Mouse (Mus musculus): ENCODE results near the gene Lpcat4. TPM values are rescaled to one million over a fixed set of nuclear protein-coding genes. Genes with fewer than 3 reads are reported as not detected.
A peak's percentile ranks its signal among the peaks of the same experiment; 100 is the strongest.

Gene Lpcat4
- polyA plus RNA-seq, 1 experiment from 2014 or later: 1.7 TPM

- peak overlapping the region; percentile 78; the same call in 1 of the 2 replicates for H3K27ac ChIP-seq (ENCODE audit: low read depth)
- H3K4me1 ChIP-seq (ENCODE audit: insufficient read depth): peaks cover 16% of the 10 kb centered on the region
- TF ChIP-seq CTCF (IDR thresholded peaks at IDR 0.05; ENCODE audit: low read depth): no peak; the same call in 1 of the 2 replicates
- TF ChIP-seq EP300 (IDR thresholded peaks at IDR 0.05; ENCODE audit: low read depth): no peak
- H3K27me3 ChIP-seq (ENCODE audit: insufficient read depth, low read length): peaks cover 5% of the 10 kb centered on the region; the same call in 1 of the 2 replicates
- peak overlapping the region; percentile 76 for H3K9ac ChIP-seq (replicated peaks)
- peak; percentile 37 for DNase-seq
- 2% methylated on average over 24 of the region's 28 CpGs for WGBS (ENCODE audit: insufficient replicate concordance)
- no peak for ATAC-seq
- H3K4me3 ChIP-seq (ENCODE audit: low read depth, low read length): peak overlapping the region; percentile 90
- peak overlapping the region; percentile 98 for H3K4me2 ChIP-seq (ENCODE audit: low read depth, low read length)
- no peaks in the 10 kb centered on the region for H3K9me3 ChIP-seq (ENCODE audit: low read length)
- no peaks in the 10 kb centered on the region for H3K36me3 ChIP-seq (replicated peaks; ENCODE audit: insufficient read depth, low read length)
Observed at GRCm38 (mm10) chr2:112239935-112240721, 860 bp downstream of the Lpcat4 start.

GRCm38 (mm10) chr2:112241787-112242186 is 2.5 kb downstream of the Lpcat4 start:
- no peaks in the 10 kb centered on the region for H3K36me3 ChIP-seq (replicated peaks; ENCODE audit: insufficient read depth, low read length)
- DNase-seq (no peak), ATAC-seq (no peak)
- no peak overlapping the region for H3K4me3 ChIP-seq (ENCODE audit: low read depth, low read length)
- no peak overlapping the region for H3K4me2 ChIP-seq (ENCODE audit: low read depth, low read length)
- TF ChIP-seq EP300 (IDR thresholded peaks at IDR 0.05; ENCODE audit: low read depth): no peak
- TF ChIP-seq CTCF (IDR thresholded peaks at IDR 0.05; ENCODE audit: low read depth): no peak
- peaks cover 5% of the 10 kb centered on the region; the same call in 1 of the 2 replicates for H3K27me3 ChIP-seq (ENCODE audit: insufficient read depth, low read length)
- no peaks in the 10 kb centered on the region for H3K9me3 ChIP-seq (ENCODE audit: low read length)
- H3K27ac ChIP-seq (ENCODE audit: low read depth): no peak overlapping the region
- WGBS (ENCODE audit: insufficient replicate concordance): 85% methylated on average over 14 of the region's 14 CpGs
- H3K4me1 ChIP-seq (ENCODE audit: insufficient read depth): peaks cover 16% of the 10 kb centered on the region
- H3K9ac ChIP-seq (replicated peaks): no peak overlapping the region

GRCm38 (mm10) chr2:112245307-112245706 is 6.0 kb downstream of the Lpcat4 start:
- Histone ChIP-seq H3K36me3 (replicated peaks; ENCODE audit: insufficient read depth, low read length) (no peaks in the 10 kb centered on the region), H3K27me3 (ENCODE audit: insufficient read depth, low read length) (peaks cover 3% of the 10 kb centered on the region; the same call in 1 of the 2 replicates), H3K9ac (replicated peaks) (no peak overlapping the region), H3K27ac (ENCODE audit: low read depth) (no peak overlapping the region), H3K9me3 (ENCODE audit: low read length) (no peaks in the 10 kb centered on the region), H3K4me3 (ENCODE audit: low read depth, low read length) (no peak overlapping the region), H3K4me1 (ENCODE audit: insufficient read depth) (peaks cover 5% of the 10 kb centered on the region), H3K4me2 (ENCODE audit: low read depth, low read length) (no peak overlapping the region)
- ATAC-seq: no peak
- TF ChIP-seq EP300 (IDR thresholded peaks at IDR 0.05; ENCODE audit: low read depth) (no peak), CTCF (IDR thresholded peaks at IDR 0.05; ENCODE audit: low read depth) (no peak)
- DNase-seq: no peak
- 78% methylated on average over 5 of the region's 5 CpGs for WGBS (ENCODE audit: insufficient replicate concordance)

- Histone ChIP-seq H3K4me1 (ENCODE audit: insufficient read depth) (no peaks in the 10 kb centered on the region), H3K36me3 (replicated peaks; ENCODE audit: insufficient read depth, low read length) (no peaks in the 10 kb centered on the region), H3K9me3 (ENCODE audit: low read length) (no peaks in the 10 kb centered on the region), H3K4me3 (ENCODE audit: low read depth, low read length) (no peak overlapping the region), H3K9ac (replicated peaks) (no peak overlapping the region), H3K27me3 (ENCODE audit: insufficient read depth, low read length) (no peaks in the 10 kb centered on the region), H3K4me2 (ENCODE audit: low read depth, low read length) (no peak overlapping the region), H3K27ac (ENCODE audit: low read depth) (no peak overlapping the region)
- no peak for ATAC-seq
- TF ChIP-seq CTCF (IDR thresholded peaks at IDR 0.05; ENCODE audit: low read depth) (no peak), EP300 (IDR thresholded peaks at IDR 0.05; ENCODE audit: low read depth) (no peak)
- no peak for DNase-seq
- 81% methylated on average over 6 of the region's 6 CpGs for WGBS (ENCODE audit: insufficient replicate concordance)
Observed at GRCm38 (mm10) chr2:112246193-112246592, 6.9 kb downstream of the Lpcat4 start.

GRCm38 (mm10) chr2:112247323-112247722 is 8.1 kb downstream of the Lpcat4 start:
- TF ChIP-seq EP300 (IDR thresholded peaks at IDR 0.05; ENCODE audit: low read depth) (no peak), CTCF (IDR thresholded peaks at IDR 0.05; ENCODE audit: low read depth) (no peak)
- no peak for DNase-seq
- 48% methylated on average over 10 of the region's 10 CpGs for WGBS (ENCODE audit: insufficient replicate concordance)

GRCm38 (mm10) chr2:112249780-112250453 is 10.6 kb downstream of the Lpcat4 start:
- WGBS (ENCODE audit: insufficient replicate concordance): 73% methylated on average over 10 of the region's 10 CpGs

More at GRCm38 (mm10) chr2:112247323-112247722, 8.1 kb downstream of the Lpcat4 start:
- no peak overlapping the region for H3K27ac ChIP-seq (ENCODE audit: low read depth)
- ATAC-seq: no peak
- H3K4me1 ChIP-seq (ENCODE audit: insufficient read depth): no peaks in the 10 kb centered on the region
- no peaks in the 10 kb centered on the region for H3K9me3 ChIP-seq (ENCODE audit: low read length)
- no peak overlapping the region for H3K4me2 ChIP-seq (ENCODE audit: low read depth, low read length)
- H3K4me3 ChIP-seq (ENCODE audit: low read depth, low read length): no peak overlapping the region
- H3K36me3 ChIP-seq (replicated peaks; ENCODE audit: insufficient read depth, low read length): no peaks in the 10 kb centered on the region
- H3K27me3 ChIP-seq (ENCODE audit: insufficient read depth, low read length): no peaks in the 10 kb centered on the region
- H3K9ac ChIP-seq (replicated peaks): no peak overlapping the region

More at GRCm38 (mm10) chr2:112249780-112250453, 10.6 kb downstream of the Lpcat4 start:
- ATAC-seq (no peak), DNase-seq (no peak)
- no peak overlapping the region for H3K27ac ChIP-seq (ENCODE audit: low read depth)
- H3K4me3 ChIP-seq (ENCODE audit: low read depth, low read length): no peak overlapping the region
- H3K27me3 ChIP-seq (ENCODE audit: insufficient read depth, low read length): no peaks in the 10 kb centered on the region
- H3K9me3 ChIP-seq (ENCODE audit: low read length): no peaks in the 10 kb centered on the region
- no peak overlapping the region for H3K4me2 ChIP-seq (ENCODE audit: low read depth, low read length)
- no peaks in the 10 kb centered on the region for H3K4me1 ChIP-seq (ENCODE audit: insufficient read depth)
- no peaks in the 10 kb centered on the region for H3K36me3 ChIP-seq (replicated peaks; ENCODE audit: insufficient read depth, low read length)
- H3K9ac ChIP-seq (replicated peaks): no peak overlapping the region
- no peak for TF ChIP-seq EP300 (IDR thresholded peaks at IDR 0.05; ENCODE audit: low read depth)
- TF ChIP-seq CTCF (IDR thresholded peaks at IDR 0.05; ENCODE audit: low read depth): no peak

All from liver, postnatal 0 days (tissue).